Mouse (Mus musculus): Measurements from ENCODE around the gene Sugp2.
"Not testable (repeated sequence)": the region's sequence is repeated elsewhere in the genome, so short reads cannot be mapped to it uniquely, and the experiment has no call there.

Gene Sugp2

DNA sequence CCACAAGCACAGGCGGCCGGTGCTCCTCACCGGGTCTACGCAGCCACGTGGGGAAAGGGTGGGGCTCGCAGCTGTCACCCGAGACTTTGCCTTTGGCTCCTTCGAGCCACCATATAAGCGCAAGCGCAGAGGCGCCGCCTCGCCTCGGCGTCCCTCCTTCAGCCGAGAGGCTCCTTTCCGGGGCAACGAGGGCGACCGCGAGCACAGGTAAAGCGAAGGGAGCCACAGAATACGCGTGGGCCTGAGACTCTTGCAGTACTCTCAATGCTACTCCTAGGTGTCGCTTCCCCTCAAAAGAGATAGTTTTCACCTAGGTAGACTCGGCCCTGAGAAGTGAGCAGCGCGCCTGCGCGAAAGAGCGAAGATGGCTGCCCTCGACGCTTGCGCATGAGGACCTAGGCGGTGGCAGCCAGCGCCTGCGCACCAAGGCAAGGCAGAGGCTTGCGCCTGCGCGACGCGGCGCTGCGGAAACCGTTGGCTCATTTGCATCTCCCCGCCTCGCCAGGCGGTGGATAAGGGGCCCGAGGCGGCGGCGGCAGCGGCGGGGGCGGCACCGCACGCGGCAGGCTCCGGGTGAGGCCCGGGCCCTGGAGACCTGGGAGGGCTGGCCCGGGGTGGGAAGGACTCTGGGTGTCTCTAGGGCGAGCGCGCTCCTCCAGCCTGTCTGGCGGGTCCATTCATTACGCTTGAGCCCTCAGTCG lies at the start of gene Sugp2, which contains the start of gene Armc6:
Gene Sugp2 (plus strand): TSS at position 147 of the 701 bp plus-strand sequence.
Gene Armc6 (minus strand): TSS at position 387 of the 701 bp plus-strand sequence.
- DNase-seq (ENCODE audit: low spot score): peak; percentile 95

DNA sequence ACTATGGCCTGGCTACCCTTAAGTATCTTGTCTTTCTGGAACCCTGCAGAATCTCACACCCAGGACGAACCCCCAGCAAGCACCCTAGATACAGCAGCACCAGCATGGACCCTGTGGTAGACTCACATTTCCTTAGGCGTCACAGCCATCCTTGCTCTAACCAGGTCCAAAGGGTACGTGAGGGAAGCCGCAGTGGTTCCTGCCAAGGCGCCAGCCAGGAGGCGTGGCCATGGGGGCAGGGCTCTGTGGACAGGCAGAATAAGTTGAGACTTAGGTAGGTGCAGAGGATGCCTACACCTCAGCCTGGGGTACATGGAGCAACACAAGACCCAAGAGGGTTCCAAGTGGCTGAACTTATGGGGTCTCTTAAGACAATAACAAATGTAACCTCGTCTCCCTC lies 45.3 kb upstream of the Sugp2 start:
- DNase-seq (ENCODE audit: low spot score): no peak

DNA sequence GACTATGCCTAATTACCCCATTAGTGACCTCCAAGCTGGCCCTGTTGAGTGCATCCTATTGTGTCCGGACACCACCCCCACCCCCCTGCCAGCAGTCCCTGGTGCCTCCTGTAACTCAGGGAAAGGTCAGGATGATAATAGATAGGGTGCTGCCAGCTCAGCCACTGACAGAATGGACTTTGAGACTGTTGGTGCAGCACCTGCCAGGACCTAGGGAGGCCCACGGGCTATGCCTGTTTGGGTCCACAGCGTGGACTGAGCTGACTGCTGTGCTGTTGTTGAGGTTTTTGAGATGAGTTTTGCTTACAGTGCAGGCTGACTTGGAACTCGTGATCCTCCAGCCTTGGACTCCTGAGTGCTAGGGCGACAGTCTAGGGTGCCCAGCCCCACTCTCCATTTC lies 40.8 kb upstream of the Sugp2 start:
- DNase-seq (ENCODE audit: low spot score): no peak

DNA sequence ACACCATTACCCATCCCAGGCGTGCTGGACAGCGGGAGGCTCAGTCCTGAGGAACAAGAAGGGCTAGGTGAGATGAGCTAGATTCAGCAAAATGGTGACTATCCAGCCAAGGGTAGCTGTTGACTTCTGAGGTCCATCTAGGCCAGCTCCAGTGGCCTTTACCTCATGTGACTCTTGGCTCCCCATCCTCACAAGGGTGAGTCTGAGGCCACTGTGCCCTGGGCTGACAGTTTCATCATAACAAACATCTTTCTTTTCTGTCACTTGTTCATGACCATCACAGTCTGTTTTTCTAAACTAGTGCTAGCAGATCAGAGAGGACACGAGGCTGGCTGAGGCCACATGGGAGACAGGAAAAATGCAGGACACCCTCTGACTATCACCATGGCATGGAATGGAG lies 39.8 kb upstream of the Sugp2 start:
- no peak for DNase-seq (ENCODE audit: low spot score)

DNA sequence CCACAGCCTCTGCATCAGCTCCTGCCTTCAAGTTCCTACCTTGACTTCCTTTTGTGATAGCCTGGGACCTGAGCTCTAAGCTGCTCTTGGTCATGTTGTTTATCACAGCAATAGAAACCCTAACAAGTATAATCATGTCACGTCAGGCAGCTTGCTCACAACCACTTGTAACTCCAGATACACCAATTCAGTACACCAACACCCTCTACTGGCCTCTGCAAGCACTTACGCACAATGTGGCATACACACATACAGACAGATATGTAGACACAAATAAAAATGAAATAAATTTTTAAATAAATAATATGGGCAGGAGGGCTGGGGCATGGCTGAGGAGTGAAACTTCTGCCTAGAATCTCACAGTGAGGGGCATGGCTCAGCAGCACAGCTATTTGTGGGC lies 38.3 kb upstream of the Sugp2 start:
- DNase-seq (ENCODE audit: low spot score): no peak

DNA sequence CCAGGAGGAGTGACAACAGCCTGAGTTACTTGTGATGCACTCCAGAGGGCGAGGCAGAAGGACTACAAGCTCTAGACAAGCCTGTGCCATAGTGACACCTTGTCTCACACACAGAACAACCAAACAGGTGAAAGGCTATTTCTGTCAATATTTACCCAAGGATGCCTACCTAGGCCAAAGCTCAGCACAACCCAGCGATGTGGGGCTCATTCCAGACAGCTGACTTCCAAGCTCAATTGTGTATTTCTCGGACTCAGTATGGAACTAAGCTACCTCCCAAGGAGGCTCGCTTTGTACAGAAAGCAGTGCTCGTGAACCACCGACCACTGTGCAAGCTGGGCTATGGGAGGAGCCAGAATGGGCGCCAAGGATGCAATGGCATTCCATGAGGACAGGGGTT lies 36.4 kb upstream of the Sugp2 start:
- DNase-seq (ENCODE audit: low spot score): no peak

DNA sequence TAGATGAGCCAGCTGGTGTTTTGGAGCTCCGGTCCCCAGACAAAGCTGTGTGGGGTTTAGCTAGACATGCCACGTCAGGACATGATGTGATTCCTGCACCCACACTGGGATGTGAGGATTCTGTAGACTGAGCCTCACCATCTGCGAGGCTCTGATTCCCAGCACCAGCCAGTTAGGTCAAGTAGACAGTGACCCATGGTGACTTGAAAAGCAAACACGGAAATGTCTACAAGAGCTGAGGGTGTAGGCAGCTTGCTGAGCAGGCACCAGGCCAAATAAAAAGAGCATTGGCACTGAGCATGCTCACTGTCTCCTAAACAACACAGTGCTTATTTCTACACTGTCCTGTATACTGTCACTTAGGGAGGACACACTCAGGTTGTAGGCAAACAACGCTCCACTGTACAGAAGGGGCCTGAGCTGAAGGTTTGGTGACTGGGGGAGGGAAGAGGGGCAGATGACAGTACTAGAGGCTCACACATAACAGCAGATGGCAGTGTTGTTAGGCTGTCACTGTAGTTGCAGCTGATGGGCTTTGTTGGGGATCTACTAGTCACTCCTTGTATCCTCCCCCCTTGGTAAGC lies 33.8 kb upstream of the Sugp2 start:
- peak; percentile 72 for DNase-seq (ENCODE audit: low spot score)

DNA sequence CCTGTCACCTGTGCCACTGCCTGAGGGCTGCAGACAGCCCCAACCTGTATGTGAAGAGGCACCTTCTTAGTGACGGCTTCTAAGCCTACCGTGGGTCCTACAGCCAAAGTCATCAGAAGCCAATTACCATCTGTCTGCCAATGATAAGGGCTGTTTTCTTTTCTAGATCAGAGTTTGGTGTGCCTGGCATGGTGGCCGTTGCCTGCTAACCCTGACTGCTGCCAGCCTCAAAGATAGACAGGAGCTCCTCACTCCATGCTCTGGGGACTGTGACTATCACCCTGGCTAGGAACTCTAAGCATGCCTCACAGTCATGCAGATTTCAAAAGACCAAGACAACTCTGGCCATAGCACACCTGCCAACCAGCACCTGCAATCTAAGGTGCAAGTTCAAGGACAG lies 32.6 kb upstream of the Sugp2 start:
- no peak for DNase-seq (ENCODE audit: low spot score)

DNA sequence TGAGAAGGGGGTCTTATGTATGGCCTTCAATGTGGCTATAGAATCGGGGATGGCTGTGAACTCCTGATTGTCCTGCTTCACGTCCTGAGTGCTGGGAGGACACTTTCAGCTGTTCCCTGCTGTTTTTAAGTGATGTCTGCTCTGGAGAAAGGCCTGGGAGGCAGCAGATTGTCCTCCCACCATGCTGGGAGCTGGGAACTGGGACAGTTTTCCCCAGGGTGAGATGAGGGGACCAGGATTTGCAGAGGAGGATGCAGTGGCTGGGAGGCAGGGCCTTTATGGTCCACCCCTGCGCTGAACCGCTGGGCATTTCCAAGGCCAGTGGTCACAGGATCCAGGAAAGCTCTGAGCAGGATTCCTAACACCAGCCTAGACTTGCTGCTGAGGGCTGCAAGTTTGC lies 31.0 kb upstream of the Sugp2 start:
- DNase-seq (ENCODE audit: low spot score): no peak

DNA sequence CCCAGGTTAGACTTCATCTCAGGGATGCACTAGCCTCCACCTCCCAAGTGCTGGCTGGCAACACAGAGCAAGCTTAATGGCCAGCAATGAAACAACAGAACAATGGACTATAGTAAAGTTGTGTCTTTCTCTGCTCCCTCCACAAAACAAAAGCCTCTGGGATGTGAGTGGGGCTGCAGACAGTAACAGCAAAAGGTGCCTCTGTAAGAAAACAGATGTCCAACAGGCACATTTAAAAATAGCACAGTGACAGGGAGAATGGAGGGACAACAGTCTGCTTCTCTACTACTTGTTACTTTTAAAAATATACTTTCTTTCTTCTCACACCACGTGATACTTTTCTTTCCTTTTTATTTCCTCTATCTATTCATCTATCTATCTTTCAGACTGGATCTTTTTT lies 29.3 kb upstream of the Sugp2 start:
- no peak for DNase-seq (ENCODE audit: low spot score)

DNA sequence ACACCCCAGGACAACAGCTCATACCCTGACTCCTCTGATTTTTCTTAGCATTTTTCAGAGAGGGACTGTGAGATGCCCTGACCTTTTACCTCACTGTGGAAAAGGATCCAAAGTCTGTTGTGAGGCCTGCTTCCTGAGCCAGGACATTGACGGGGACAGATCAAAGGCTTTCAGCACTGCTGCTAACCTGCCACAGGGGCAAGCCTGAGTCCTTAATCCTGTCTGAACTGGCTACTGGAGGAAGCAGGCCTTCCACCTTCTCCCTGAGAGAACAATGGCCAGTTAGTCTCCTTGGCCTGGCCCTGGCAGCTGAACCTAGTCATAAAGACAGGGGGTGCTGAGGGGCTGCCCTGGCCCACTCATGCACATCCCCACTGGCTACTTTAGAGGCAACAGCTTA lies 25.9 kb upstream of the Sugp2 start:
- DNase-seq (ENCODE audit: low spot score): no peak

DNA sequence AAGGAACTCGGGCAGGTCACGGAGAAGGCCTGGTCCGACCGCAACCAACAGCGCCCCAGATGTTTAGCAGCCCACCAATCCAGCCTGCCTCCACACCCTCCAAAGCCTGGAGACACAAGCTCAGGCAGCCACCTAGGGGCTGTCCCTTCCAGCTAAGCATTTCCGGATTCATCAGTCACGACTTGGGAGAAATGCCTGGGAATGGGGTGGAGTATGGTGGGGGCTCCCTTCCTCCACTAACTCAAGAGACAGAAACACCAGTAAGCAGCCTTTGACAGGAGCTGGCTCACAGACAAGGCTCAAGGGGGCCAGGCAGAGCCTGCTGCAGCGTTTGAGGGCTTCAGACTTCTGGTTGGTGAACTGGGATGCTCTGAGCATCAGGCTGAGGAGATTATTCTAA lies 23.5 kb upstream of the Sugp2 start:
- DNase-seq (ENCODE audit: low spot score): no peak

DNA sequence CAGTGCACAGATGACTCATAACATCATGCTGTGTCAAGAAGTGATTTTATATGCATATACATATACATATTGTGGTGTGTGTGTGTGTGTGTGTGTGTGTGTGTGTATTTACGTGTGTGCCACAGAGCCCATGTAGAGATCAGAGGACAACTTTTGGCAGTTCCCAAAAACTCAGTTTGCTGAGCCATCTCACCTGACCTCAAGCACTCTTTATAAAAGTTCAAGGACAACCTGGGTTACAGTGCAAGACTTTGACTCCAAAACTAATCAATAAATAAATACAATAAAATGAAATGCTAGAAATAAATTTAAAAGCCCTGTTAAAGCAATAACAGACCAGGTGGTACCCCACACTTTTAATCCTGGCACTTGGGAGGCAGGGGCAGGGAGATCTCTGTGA lies 22.8 kb upstream of the Sugp2 start:
- DNase-seq (ENCODE audit: low spot score): no peak

DNA sequence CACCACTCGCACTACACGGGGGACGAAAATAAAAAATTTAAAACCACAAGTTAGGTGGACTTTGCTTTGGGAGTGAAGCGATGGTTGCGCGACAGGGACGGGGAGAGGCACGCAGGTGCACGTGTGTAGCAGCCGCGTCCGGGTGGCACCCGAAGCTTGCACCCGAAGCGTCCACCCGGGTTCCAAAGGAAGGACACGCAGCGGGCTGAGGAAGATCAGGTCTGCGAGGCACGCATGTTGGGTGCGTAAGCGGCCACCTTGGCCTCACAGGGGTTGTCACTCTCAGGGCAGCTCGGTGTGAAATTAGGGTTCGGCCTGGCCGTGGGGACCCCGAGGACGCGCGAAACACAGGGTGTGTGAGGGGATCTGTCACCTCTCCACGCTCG lies 22.3 kb upstream of the Sugp2 start:
- DNase-seq (ENCODE audit: low spot score): no peak

DNA sequence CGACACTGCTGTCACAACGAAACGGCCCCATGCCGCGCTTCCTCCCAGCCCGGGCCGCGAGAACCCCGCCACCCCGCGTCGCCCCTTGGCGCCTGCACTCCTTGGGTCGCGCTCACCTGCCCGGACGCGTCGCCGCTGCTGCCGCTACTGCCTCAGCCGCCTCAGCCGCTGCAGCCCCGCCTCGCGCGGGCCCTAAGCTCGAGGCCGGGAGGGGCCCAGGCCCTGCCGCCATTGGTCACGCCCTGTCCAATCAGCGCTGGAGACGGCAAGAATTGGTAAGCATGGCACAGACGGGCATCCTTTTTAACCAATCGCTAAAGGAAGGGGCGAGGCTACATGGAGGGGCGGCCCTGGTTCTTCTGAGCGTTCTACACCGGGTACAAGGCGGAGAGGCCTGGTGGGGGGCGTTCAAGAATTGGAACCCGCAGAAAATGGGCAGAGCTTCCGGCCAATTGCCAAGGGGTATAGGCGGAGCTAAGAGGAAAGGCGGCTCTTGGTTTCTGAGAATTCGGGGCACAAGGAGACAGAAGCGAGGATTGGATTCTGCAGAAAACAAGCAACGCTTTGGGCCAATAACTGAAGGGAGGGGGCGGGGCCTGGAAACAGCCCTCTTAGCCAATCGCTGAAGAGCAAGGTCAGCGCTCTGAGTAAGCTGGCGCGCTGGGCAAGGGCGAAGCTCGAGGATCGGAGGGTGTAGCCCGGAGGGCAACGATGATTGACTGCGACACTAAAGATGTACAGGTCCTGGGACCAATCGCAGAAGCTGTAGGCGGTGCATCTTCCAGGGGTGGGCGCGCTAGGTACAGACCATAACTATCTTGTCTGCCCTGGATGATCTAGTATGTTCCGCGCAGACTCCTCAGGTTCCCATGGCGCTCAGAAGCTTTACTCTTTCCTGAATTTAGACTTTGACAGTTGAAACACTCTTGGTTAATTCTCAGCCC lies 21.6 kb upstream of the Sugp2 start, which contains the start of gene Slc25a42:
Gene Slc25a42 (minus strand): TSS at position 194 of the 944 bp plus-strand sequence.
- peak; percentile 99 for DNase-seq (ENCODE audit: low spot score)

DNA sequence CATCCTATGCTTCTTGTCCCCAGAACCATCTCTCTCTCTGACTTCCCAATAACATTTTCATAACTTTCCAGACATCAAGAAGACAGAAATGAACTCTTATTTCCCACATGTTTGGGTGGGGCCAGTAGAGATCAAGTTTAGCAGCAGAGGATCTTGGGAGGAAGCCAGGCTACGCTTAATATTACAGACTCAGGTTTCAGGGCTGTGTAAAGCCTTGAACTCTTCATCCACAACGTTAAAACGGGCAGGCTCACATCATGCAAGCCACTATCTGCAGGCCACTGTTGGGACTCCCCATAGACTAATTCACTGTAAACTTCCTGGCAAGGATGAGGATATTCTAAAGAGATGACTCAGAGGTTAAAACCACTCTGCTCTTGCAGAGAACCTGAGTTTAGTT lies 19.6 kb upstream of the Sugp2 start:
- no peak for DNase-seq (ENCODE audit: low spot score)

DNA sequence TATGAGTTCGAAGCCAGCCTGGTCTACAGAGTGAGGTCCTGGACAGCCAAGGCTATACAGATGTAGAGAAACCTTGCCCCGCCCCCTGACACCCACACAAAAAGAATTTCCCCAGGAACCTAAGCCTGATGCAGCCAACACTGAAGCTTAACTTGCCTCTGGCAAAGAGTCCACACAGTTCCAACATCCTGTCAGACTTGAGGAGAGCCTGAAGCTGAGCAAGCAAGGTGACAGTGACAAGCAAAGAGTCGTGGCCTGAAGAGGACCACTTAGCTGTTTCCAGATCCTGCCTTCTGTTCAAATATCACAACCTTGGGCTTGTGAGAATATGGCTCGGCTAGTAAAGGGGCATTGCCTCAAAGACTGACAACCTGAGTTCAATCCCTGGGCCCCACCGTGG lies 18.9 kb upstream of the Sugp2 start:
- no peak for DNase-seq (ENCODE audit: low spot score)

DNA sequence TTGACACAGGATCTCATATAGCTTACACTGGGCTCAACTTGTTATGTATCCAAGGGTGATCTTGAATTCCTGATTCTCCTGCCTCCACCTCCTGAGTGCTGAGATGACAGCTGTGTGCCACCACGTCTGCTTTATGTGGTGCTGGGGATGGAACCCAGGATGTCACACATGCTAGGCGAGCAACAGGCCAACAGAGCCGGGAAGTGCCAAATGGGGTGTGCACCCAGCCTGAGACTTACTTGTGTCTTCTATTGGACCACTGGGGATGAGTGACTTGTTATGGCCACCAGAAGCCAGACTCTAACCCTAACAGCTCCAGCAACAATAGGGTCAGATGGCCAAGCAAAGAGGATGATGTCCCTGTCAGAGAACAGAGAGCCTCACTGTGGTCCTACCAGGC lies 17.9 kb upstream of the Sugp2 start:
- DNase-seq (ENCODE audit: low spot score): not testable (repeated sequence)

DNA sequence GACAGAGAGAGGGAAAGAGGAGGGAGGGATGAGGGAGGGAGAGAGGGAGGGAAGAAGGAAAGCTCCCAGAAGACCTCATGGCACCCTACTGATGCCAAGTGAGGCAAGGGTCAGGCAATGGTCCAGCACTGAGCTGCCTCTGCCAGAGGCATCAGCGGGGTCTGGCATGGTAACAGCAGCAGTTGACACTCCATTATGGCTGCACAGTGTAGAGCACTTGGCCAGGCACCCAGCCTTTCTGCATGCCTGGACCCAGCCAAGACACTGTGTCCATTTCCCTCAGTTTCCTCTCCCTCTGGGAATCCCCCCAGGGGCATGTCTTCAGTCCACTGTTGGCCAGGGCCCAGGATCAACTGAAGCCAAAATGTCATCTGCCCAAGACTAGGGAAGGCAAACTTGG lies 17.5 kb upstream of the Sugp2 start:
- peak; percentile 87 for DNase-seq (ENCODE audit: low spot score)

DNA sequence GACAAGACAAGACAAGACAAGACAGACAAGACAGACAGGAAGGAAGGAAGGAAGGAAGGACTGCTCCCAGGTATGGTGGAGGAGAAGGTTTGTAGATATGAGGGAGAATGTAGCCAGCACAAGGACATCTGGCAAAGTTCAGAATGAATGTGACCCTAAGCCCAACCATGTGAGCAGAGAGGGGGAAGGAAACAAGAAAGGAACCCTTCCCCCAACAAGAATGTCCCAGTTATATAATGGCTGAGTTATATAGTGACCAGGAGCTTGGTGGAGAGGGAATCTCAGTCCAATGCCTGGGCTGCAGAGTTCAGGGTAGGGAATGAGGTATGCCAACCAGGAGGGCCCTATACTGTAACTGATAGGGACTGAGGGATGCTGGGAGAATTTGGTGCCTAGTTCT lies 16.6 kb upstream of the Sugp2 start:
- DNase-seq (ENCODE audit: low spot score): no peak

DNA sequence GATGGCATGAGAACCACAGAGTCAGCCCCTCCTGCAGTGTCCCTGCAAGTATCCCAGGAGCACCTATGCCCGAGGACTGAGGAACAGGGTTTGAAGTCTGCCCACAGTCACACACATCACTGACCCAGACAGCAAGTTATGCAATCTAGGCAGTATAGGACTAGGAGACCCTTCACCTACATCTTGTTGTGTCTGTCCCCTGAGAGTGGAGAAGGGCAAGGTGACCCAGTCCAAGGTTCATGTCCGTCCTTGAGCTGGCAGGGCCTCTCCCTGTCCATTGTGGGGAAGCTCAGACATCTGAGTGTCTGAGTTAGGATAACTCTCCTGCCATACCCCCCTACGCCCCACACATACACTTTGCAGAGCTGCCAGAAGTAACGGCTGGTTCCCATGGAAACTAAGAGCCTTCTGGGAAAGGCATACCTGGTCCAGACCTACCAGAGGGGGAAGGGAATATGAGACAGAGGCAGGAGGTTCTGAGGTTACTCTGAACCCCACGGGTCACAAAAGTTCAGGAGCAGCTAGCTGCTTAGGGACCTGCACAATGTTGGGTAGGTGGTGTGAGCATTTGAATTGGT lies 14.8 kb upstream of the Sugp2 start:
- DNase-seq (ENCODE audit: low spot score): no peak

DNA sequence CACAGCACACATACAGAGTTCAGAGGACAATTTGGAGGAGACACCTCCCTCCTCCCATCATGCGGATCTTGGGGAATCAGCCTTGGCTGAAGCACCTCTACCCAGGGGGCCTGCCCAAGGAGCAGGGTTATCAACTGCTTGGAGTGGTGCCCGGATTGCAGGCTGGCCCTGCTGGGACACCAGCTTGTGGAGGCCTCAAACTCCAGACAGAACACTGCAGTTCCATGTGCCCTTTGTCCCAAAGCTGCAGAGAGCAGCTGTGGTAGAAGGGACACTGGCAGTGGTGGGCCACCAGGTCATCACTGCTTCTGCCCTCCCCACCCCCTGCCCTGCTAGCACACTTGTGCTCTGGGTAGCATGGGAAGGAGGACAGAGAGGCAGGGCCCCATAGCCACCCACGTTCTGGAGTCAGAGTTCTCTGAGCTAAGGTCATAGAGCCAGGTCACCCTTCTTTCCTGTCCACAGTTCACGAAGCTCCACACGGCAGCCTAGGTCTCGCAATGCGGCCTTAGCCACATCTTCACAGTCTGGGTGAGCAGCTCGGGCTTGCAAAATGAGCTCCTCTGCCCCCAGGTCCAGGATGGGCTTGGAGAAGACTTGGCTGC lies 13.7 kb upstream of the Sugp2 start:
- DNase-seq (ENCODE audit: low spot score): no peak

Data from layer of hippocampus, adult 11-12 months (tissue).